Mouse (Mus musculus) bone marrow, adult 2 months (tissue): ENCODE data around the gene Smoc1.

ENCODE experiments used
- CTCF ChIP-seq: fragments of 200-500 bp; IDR thresholded peaks from 2 replicates; pipeline ENCODE4 v1.5.1; 2011; ENCODE audit warnings: low read length, control low read depth; ENCODE audit not compliant: control insufficient read depth, insufficient read depth
- POLR2A ChIP-seq: fragments of 200-500 bp; IDR thresholded peaks from 2 replicates; pipeline ENCODE4 v1.6.1; 2011; ENCODE audit warnings: low read depth, mild to moderate bottlenecking, control low read depth, low read length, borderline replicate concordance; ENCODE audit not compliant: control insufficient read depth

DNA sequence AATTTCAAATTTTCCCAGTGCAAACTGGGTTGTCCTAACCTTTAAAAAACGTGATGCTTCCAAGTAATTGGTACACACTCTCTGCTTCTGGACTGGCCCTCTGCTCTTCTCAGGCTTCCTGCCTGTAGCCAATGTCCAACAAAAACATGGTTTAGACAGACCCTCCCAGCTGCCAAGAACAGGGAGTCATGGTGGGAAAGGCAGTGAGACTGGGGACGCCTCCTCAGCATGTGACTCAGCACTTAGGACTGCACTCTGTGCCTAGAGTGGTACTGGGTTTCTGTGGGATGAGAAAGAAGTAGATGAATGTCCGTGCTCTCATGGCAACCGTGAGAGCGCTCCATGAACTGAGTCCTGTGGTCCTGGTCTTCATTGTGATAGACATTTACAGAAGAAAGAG, 124.3 kb downstream of the Smoc1 start:
- TF ChIP-seq POLR2A (no peak), CTCF (no peak)
